7 mouse cellular contexts compared by ENCODE assay signal in genomic region chr11:30771267-30771903, GRCm38 (mm10). TPM values are rescaled to one million over a fixed set of nuclear protein-coding genes. Genes with fewer than 3 reads are reported as not detected.
DNase-seq lines count a peak whose midpoint lies in the region; ATAC-seq lines count a peak whose summit lies in the region.

TSS of gene Psme4 (plus strand) at chr11:30771726.

- H3K27ac ChIP-seq in intestine, embryonic 16.5 days (ENCODE audit: low read length), result peak within 1 kb of the TSS; percentile 94
- peak within 1 kb of the TSS; percentile 87 for H3K27ac ChIP-seq in midbrain, embryonic 11.5 days (ENCODE audit: low read depth, low read length)

- intact Hi-C loops in left cerebral cortex, postnatal 36 days (cut with DNase I), result loop anchor here (10.0 kb wide), 1 partner anchor 97 kb away; no protein-coding TSS in a partner anchor

- H3K9me3 ChIP-seq in intestine, embryonic 16.5 days (ENCODE audit: control insufficient read depth, low read length), result no peaks in the 10 kb centered on the region
- H3K9me3 ChIP-seq in midbrain, embryonic 11.5 days (ENCODE audit: control insufficient read depth, low read length), result no peaks in the 10 kb centered on the region

- ATAC-seq in intestine, embryonic 16.5 days, result peak; percentile 98
- ATAC-seq in midbrain, embryonic 11.5 days (ENCODE audit: low FRiP score), result peak; percentile 97

- H3K4me2 ChIP-seq in intestine, embryonic 16.5 days (ENCODE audit: low read depth, low read length), result peak within 1 kb of the TSS; percentile 78
- peak within 1 kb of the TSS; percentile 73 for H3K4me2 ChIP-seq in midbrain, embryonic 11.5 days

- peaks cover 3% of the 10 kb centered on the region; the same call in 1 of the 2 replicates for H3K4me1 ChIP-seq in intestine, embryonic 16.5 days (ENCODE audit: control insufficient read depth, insufficient read depth, low read length)
- H3K4me1 ChIP-seq in midbrain, embryonic 11.5 days (ENCODE audit: control insufficient read depth, insufficient read depth, low read length), result peaks cover 9% of the 10 kb centered on the region; the same call in 1 of the 2 replicates

- peak; percentile 97 for DNase-seq in adrenal gland, adult 2 months
- peak; percentile 89 for DNase-seq in embryo, embryonic 11.5 days (ENCODE audit: low read depth, low spot score)
- peak; percentile 93 to 94 for DNase-seq in gastrocnemius, postnatal 4 days (ENCODE audit: low spot score in 2 of 2)
- DNase-seq in left cerebral cortex, postnatal 36 days (ENCODE audit: low spot score in 2 of 2), result peak; percentile 91 to 93
- DNase-seq in midbrain, embryonic 11.5 days (ENCODE audit: low spot score, missing footprints), result peak; percentile 100
- DNase-seq in skeletal muscle tissue, adult 2 months (ENCODE audit: low read depth, low spot score), result peak; percentile 93

- peak within 1 kb of the TSS; percentile 98 for H3K4me3 ChIP-seq in intestine, embryonic 16.5 days (ENCODE audit: low read length)
- peak within 1 kb of the TSS; percentile 99 for H3K4me3 ChIP-seq in midbrain, embryonic 11.5 days (ENCODE audit: low read depth, low read length)

- no peaks in the 10 kb centered on the region for H3K36me3 ChIP-seq in intestine, embryonic 16.5 days (ENCODE audit: control insufficient read depth, insufficient read depth, low read length)
- H3K36me3 ChIP-seq in midbrain, embryonic 11.5 days (ENCODE audit: control insufficient read depth, insufficient read depth, low read length), result no peaks in the 10 kb centered on the region

- H3K27me3 ChIP-seq in intestine, embryonic 16.5 days (replicated peaks; ENCODE audit: control insufficient read depth, insufficient read depth, low read length), result no peaks in the 10 kb centered on the region
- H3K27me3 ChIP-seq in midbrain, embryonic 11.5 days (ENCODE audit: control insufficient read depth, insufficient read depth, low read length), result no peaks in the 10 kb centered on the region

- 1% methylated on average over 31 of the region's 43 CpGs for WGBS in intestine, embryonic 16.5 days
- under 1% methylated on average over 37 of the region's 43 CpGs for WGBS in midbrain, embryonic 11.5 days

- peak within 1 kb of the TSS; percentile 99 for H3K9ac ChIP-seq in intestine, embryonic 16.5 days (ENCODE audit: low read depth, low read length)
- H3K9ac ChIP-seq in midbrain, embryonic 11.5 days (ENCODE audit: low read length), result peak within 1 kb of the TSS; percentile 95

RNA-seq across cellular contexts. Expression of gene Psme4, which starts in this region (rescaled TPM):
- total RNA-seq in adrenal gland, adult 2 months (2021), result 10 to 100 TPM; 52.1 to 65.0 TPM
- 3.2 and 3.7 TPM in 2 replicates for polyA plus RNA-seq in adrenal gland, adult 2 months (2012; rRNA removed)
- 10 to 100 TPM; 62.1 to 78.5 TPM for total RNA-seq in gastrocnemius, postnatal 4 days (2021)
- 8.6 and 10.5 TPM in 2 replicates for polyA plus RNA-seq in intestine, embryonic 16.5 days (2015; fragmentation: Nextera tagmentation; extraction: Ambion mirVana)
- 10 to 100 TPM; 41.7 to 50.0 TPM for total RNA-seq in left cerebral cortex, postnatal 36 days (2021)
- 34.5 and 37.0 TPM in 2 replicates for polyA plus RNA-seq in midbrain, embryonic 11.5 days (2014; fragmentation: Nextera tagmentation; extraction: Ambion mirVana)

Comparison
In these comparisons a context has a peak if more than half of its experiments do, and no peak if none do; other contexts are left out.
1. Peak in every context shown above with its lines: DNase-seq, ATAC-seq, H3K4me3 ChIP-seq and H3K27ac ChIP-seq.